Mouse (Mus musculus) C2C12 (cell line): ENCODE data around the gene En2.

Source experiments
- CEBPB ChIP-seq: IDR thresholded peaks from one replicate; pipeline ENCODE4 v1.6.1; 2011; ENCODE audit warnings: low read depth, mild to moderate bottlenecking, control low read depth, moderate library complexity
- CTCF ChIP-seq: IDR thresholded peaks from one replicate; pipeline ENCODE4 v1.5.1; 2011; ENCODE audit not compliant: control insufficient read depth, insufficient read depth, insufficient read length
- FOSL1 ChIP-seq: IDR thresholded peaks from one replicate; pipeline ENCODE4 v1.8.0; 2011; ENCODE audit warnings: mild to moderate bottlenecking, low read length; ENCODE audit not compliant: poor library complexity, insufficient read depth, severe bottlenecking
- MAX ChIP-seq: IDR thresholded peaks from one replicate; pipeline ENCODE4 v1.6.1; 2011; ENCODE audit warnings: mild to moderate bottlenecking, control low read depth
- MYOD1 ChIP-seq: IDR thresholded peaks from one replicate; pipeline ENCODE4 v1.6.1; 2011; ENCODE audit warnings: low read depth; ENCODE audit not compliant: control insufficient read depth, insufficient read length
- MYOG ChIP-seq: IDR thresholded peaks from one replicate; pipeline ENCODE4 v1.6.1; 2011; ENCODE audit not compliant: control insufficient read depth, insufficient read length; ENCODE audit errors: extremely low read depth
- USF1 ChIP-seq: IDR thresholded peaks from one replicate; pipeline ENCODE4 v1.6.1; 2011; ENCODE audit warnings: low read depth, mild to moderate bottlenecking, control low read depth, moderate library complexity

DNA sequence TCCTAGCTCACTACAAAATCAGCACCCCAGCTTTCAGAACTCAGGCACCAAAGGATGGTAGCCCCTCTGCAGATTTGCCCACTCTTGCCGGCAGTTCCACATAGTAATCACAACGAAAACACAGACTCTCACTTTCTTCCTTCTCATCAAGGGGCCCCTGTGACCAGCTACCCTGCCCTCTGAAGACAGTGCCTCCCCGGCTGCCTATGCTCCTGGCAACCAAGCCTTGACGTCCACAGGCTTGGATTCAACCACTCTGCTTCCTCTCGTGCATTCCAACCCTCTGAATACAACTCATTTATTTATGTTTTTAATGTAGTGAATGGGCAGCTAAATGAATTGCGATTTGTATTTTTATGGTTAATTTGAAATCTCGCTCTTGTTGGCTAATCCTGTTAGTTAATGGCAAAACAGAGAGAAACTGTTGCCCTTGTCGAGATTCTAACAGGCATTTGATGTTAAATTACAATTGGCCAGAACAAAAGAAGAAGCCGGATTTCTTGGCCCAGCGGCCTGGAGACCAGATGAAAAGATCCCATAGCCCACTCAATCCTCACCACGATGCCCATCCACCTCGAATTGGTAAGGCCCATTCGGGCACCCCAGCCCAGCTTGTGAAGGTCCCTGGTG lies 48.1 kb upstream of the En2 start:
- TF ChIP-seq CEBPB (no peak), CTCF (no peak), USF1 (no peak), FOSL1 (no peak), MYOG (no peak), MYOD1 (no peak), MAX (no peak)
